Mouse (Mus musculus) lung, postnatal 0 days (tissue): ENCODE results near the gene Ccr3. TPM values are rescaled to one million over a fixed set of nuclear protein-coding genes. Genes with fewer than 3 reads are reported as not detected.
"Not testable (repeated sequence)": the region's sequence is repeated elsewhere in the genome, so short reads cannot be mapped to it uniquely, and the experiment has no call there.

Experiments used
- ATAC-seq: fragments of 200-750 bp; cut with Nextera tagmentation; 2 replicates; pipeline ENCODE4 v1.8.0; 2017; ENCODE audit warnings: moderate library complexity
- DNase-seq: peaks from one replicate; pipeline ENCODE4 v3.0.0-alpha.2; 2016; ENCODE audit warnings: low spot score
- H3K27ac ChIP-seq: fragments of 300-500 bp; sonication (generic); 2 replicates; pipeline ENCODE4 v1.5.1; 2014; ENCODE audit warnings: antibody characterized with exemption, mild to moderate bottlenecking, low read length, mixed read lengths
- H3K27me3 ChIP-seq: fragments of 300-500 bp; sonication (generic); replicated peaks from 2 replicates; pipeline ENCODE4 v1.6.1; 2014; ENCODE audit warnings: low read length, mixed read lengths; ENCODE audit not compliant: insufficient read depth
- H3K36me3 ChIP-seq: fragments of 300-500 bp; sonication (generic); 2 replicates; pipeline ENCODE4 v1.6.1; 2014; ENCODE audit warnings: low read length, mixed read lengths; ENCODE audit not compliant: insufficient read depth
- H3K4me1 ChIP-seq: fragments of 300-500 bp; sonication (generic); 2 replicates; pipeline ENCODE4 v1.6.1; 2014; ENCODE audit warnings: antibody characterized with exemption, low read depth, low read length, mixed read lengths; ENCODE audit not compliant: insufficient read depth
- H3K4me2 ChIP-seq: fragments of 300-500 bp; sonication (generic); replicated peaks from 2 replicates; pipeline ENCODE4 v1.6.1; 2014; ENCODE audit warnings: low read depth, mild to moderate bottlenecking, low read length, moderate library complexity, mixed read lengths
- H3K4me3 ChIP-seq: fragments of 300-500 bp; sonication (generic); 2 replicates; pipeline ENCODE4 v1.5.1; 2014; ENCODE audit warnings: low read depth, low read length
- H3K9ac ChIP-seq: fragments of 300-500 bp; sonication (generic); replicated peaks from 2 replicates; pipeline ENCODE4 v1.6.1; 2014; ENCODE audit warnings: low read depth, mild to moderate bottlenecking
- H3K9me3 ChIP-seq: fragments of 300-500 bp; sonication (generic); 2 replicates; pipeline ENCODE4 v1.6.1; 2016; ENCODE audit warnings: low read length, mixed read lengths
- CTCF ChIP-seq: IDR thresholded peaks from 2 replicates; pipeline ENCODE4 v1.5.1; 2016; ENCODE audit warnings: antibody characterized with exemption, mild to moderate bottlenecking
- EP300 ChIP-seq: IDR thresholded peaks from 2 replicates; pipeline ENCODE4 v1.6.1; 2016; ENCODE audit warnings: antibody characterized with exemption, mild to moderate bottlenecking, control low read depth
- WGBS: fragments of 180-500 bp; shearing (Covaris S2); extraction: QIAGEN DNeasy Blood & Tissue Kit; methylation state at CpG from one replicate; pipeline ENCODE4 v1.1.7; 2014; 5-methylcytosine and 5-hydroxymethylcytosine counted together
- polyA plus RNA-seq: library from polyadenylated mRNA; unstranded; fragments of >200 nt; fragmentation: Nextera tagmentation; extraction: Ambion mirVana; gene quantifications from 2 replicates; pipeline ENCODE4 v1.2.1, GENCODE M21; 2015

Gene Ccr3
- polyA plus RNA-seq: 0.04 TPM in 2 replicates

DNA sequence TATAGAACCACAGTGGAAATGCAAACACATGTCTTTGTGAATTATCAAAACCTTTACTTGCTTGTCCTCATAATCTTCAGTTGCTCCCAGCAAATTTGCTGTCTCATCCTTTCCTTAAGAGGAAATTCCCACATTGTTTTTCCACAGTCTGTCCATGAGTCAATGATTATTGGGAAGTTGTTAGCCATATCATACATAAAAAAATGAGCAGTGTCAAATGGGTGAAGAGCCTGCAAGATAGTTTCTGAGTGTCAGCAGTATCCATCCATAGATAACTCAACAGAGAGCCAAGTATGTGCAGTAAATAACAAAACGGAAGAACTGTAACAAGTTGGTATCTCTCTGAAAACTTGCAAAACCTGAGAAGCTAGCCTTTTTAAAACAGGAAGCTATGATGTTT is at the start of gene Ccr3:
TSS of gene Ccr3 (plus strand) at position 301 of the 400 bp plus-strand sequence.
- no peaks in the 10 kb centered on the region for H3K27me3 ChIP-seq
- no peak for TF ChIP-seq EP300
- H3K4me3 ChIP-seq: no peak within 1 kb of the TSS
- H3K27ac ChIP-seq: no peak within 1 kb of the TSS
- 81% methylated on average over 1 of the region's 1 CpGs for WGBS
- DNase-seq (no peak), ATAC-seq (no peak)
- H3K9me3 ChIP-seq: no peaks in the 10 kb centered on the region
- no peaks in the 10 kb centered on the region for H3K4me1 ChIP-seq
- no peak within 1 kb of the TSS for H3K9ac ChIP-seq
- no peaks in the 10 kb centered on the region for H3K36me3 ChIP-seq
- H3K4me2 ChIP-seq: no peak within 1 kb of the TSS

DNA sequence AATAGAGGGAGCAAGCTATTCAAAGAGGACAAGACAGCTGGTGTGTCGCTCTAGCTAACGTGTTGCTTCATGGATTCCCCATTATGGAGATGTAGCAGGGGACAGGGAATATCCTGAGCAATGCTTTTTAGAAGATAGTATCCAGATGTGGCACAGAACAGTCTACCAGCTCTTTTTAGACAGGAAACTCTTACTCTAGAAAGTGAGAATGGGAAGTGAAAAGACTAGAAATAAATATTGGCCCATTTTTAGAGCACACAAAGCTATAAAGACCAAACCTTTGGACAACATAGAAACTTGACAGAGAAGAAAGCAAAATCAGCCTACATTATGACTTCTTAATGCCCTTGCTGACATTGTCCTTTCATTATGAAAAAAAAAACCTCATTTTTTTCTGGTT is 46.1 kb upstream of the Ccr3 start:
- no peak for DNase-seq
- 60% methylated on average over 2 of the region's 2 CpGs for WGBS
- no peak overlapping the region for H3K9ac ChIP-seq
- H3K4me2 ChIP-seq: no peak overlapping the region
- H3K27me3 ChIP-seq: no peaks in the 10 kb centered on the region
- H3K4me1 ChIP-seq: no peaks in the 10 kb centered on the region
- no peaks in the 10 kb centered on the region for H3K36me3 ChIP-seq
- H3K27ac ChIP-seq: no peak overlapping the region
- no peak for ATAC-seq
- no peak overlapping the region for H3K4me3 ChIP-seq
- TF ChIP-seq EP300: no peak
- TF ChIP-seq CTCF: no peak
- no peaks in the 10 kb centered on the region for H3K9me3 ChIP-seq

DNA sequence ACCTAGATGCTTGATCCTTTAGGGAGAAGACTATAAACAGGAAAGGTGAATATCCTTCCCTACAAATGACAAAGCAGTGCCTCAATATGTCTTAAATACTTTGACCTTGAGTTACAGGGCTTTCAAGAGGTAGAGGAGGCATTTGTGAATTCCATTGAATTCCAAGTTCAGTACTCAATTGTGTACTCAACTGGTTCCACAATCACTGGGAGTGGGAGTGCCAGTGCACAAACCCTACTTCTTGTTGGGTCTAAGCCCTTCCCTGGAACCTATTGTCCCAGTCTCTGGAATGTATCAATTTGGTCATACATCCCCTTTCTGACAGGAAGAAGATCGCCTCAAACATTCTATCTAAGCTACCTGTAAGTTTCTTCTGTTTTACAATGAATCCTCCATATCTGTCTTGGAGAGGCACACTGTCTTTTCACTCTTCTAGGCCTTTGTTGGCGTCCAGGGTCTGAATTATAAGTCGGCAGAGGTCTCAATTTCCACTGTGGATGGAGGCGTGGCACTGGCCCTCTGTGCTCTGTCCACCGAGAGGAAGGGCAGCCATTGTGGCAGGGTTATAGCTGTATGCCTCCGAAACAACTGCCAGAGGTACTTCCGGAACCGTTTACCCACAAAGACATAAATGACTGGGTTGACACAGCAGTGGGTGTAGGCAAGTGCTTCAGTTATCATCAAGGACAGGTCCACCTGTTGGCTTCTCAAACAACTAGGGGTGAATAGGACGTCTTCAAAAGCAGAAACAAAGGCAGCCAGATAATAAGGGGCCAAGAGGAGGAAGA is 44.7 kb upstream of the Ccr3 start:
- 75% methylated on average over 9 of the region's 9 CpGs for WGBS
- Histone ChIP-seq H3K4me2 (no peak overlapping the region), H3K4me3 (no peak overlapping the region), H3K4me1 (no peaks in the 10 kb centered on the region), H3K36me3 (no peaks in the 10 kb centered on the region), H3K27ac (no peak overlapping the region), H3K9ac (no peak overlapping the region), H3K27me3 (no peaks in the 10 kb centered on the region), H3K9me3 (no peaks in the 10 kb centered on the region)
- no peak for DNase-seq
- ATAC-seq: no peak
- no peak for TF ChIP-seq CTCF
- TF ChIP-seq EP300: no peak

DNA sequence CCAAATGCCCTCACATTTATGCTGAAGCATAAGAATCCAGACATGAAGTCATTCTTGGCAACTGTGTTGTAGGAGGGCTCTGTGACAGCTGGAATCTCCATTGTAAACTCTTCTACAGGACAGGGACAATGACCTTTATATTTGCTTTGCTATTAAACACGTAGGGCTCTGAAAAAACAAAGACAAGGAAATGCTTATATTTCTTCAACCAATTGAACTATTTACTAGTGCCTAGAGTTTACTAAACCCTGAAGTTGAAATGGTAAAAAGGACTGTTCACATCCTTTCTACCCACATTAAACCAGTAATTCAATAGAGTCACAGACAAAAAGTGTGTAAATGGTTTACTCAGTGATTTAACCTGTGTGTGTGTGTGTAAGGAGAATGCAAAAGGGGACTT is 43.5 kb upstream of the Ccr3 start, which contains the start of gene Ccr1l1:
TSS of gene Ccr1l1 (minus strand) at position 101 of the 400 bp plus-strand sequence.
- Histone ChIP-seq H3K4me2 (no peak within 1 kb of the TSS), H3K4me1 (no peaks in the 10 kb centered on the region), H3K27me3 (no peaks in the 10 kb centered on the region), H3K9ac (no peak within 1 kb of the TSS), H3K9me3 (no peaks in the 10 kb centered on the region), H3K4me3 (no peak within 1 kb of the TSS), H3K27ac (no peak within 1 kb of the TSS), H3K36me3 (no peaks in the 10 kb centered on the region)
- ATAC-seq: no peak
- no peak for DNase-seq
- TF ChIP-seq EP300 (no peak), CTCF (no peak)
- whole genome bisulfite sequencing: 15% methylated on average over 1 of the region's 1 CpGs

DNA sequence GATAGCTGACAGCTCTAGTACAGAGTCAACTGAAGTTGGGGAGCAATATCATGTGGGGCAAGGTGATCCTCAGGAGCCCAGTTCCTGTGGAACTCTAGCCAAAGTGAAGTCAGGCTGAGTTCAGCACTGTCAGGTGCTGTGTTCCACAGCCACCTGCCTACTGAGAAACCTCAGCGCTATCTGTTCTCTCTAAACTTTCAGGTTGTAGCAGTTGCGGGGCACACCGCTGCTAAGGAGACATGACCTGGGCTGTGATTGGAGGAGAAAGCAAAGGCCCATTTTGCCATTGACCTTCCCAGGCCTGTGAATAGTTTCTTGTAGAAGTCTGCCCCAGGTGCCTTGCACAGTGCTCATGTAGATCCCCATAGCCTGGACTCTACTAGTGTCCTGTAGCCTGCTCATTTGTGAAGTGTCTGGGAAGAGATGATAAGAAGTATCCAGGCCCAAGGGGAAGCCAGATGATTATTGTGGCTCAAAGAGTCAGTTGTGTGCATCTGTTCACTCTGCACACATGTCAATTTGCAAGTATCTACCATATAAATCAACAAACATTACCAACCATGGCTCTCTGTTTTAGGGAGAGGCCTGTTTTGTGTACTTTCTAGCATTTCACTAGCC is 40.8 kb upstream of the Ccr3 start:
- ATAC-seq, DNase-seq, H3K4me3 ChIP-seq: not testable (repeated sequence)

DNA sequence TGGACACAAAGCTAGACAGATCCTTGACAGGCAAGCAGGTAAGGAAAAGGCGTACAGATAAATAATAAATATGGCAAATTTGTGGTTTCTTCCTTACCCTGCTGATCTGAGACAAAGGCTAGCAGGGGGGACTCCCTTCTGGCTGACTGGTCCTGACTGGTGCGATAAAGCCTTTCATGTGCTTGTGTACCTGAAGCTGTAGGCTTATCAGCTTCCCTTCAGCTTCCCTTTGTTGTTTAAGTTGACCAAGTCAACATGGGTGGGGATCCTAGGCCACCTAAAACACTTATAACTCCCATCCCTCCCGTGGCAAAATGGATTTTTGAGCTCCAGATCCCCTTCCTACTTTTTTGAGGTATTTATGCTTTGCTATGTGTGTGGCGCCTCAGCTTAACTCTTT is 39.9 kb upstream of the Ccr3 start:
- DNase-seq (no peak), ATAC-seq (no peak)
- Histone ChIP-seq H3K4me1 (no peaks in the 10 kb centered on the region), H3K4me2 (no peak overlapping the region), H3K9me3 (no peaks in the 10 kb centered on the region), H3K9ac (no peak overlapping the region), H3K36me3 (no peaks in the 10 kb centered on the region), H3K4me3 (no peak overlapping the region), H3K27me3 (no peaks in the 10 kb centered on the region), H3K27ac (no peak overlapping the region)
- WGBS: 62% methylated on average over 4 of the region's 4 CpGs
- no peak for TF ChIP-seq EP300
- no peak for TF ChIP-seq CTCF

More for the DNA sequence above, 40.8 kb upstream of the Ccr3 start:
- not testable (repeated sequence) for H3K4me1 ChIP-seq, H3K9me3 ChIP-seq, H3K36me3 ChIP-seq, H3K27me3 ChIP-seq, H3K27ac ChIP-seq, H3K4me2 ChIP-seq, H3K9ac ChIP-seq
- no CpG with 5 or more reads among the region's 3 CpGs for WGBS
